Mouse (Mus musculus): ENCODE measurements around the gene Ldhc. TPM values are rescaled to one million over a fixed set of nuclear protein-coding genes. Genes with fewer than 3 reads are reported as not detected.
"Not testable (repeated sequence)": the region's sequence is repeated elsewhere in the genome, so short reads cannot be mapped to it uniquely, and the experiment has no call there.

Gene Ldhc
- polyA plus RNA-seq, 1 experiment from 2014 or later, result not detected

GRCm38 (mm10) chr7:46876841-46877240, 15.8 kb downstream of the Ldhc start:
- Histone ChIP-seq H3K4me2 (replicated peaks; ENCODE audit: low read depth) (no peak overlapping the region), H3K27ac (replicated peaks) (no peak overlapping the region), H3K4me3 (ENCODE audit: low read depth, low read length) (no peak overlapping the region), H3K9ac (ENCODE audit: low read length) (no peak overlapping the region), H3K27me3 (ENCODE audit: control insufficient read depth, insufficient read depth, low read length) (no peaks in the 10 kb centered on the region), H3K36me3 (ENCODE audit: control insufficient read depth, insufficient read depth, low read length) (no peaks in the 10 kb centered on the region), H3K4me1 (replicated peaks; ENCODE audit: control insufficient read depth, insufficient read depth) (no peaks in the 10 kb centered on the region), H3K9me3 (ENCODE audit: control insufficient read depth, low read length) (no peaks in the 10 kb centered on the region)
- 62% methylated on average over 4 of the region's 4 CpGs for WGBS
- TF ChIP-seq CTCF (IDR thresholded peaks at IDR 0.05; ENCODE audit: low read depth) (no peak), EP300 (optimal IDR thresholded peaks at IDR 0.05) (no peak)
- no peak for ATAC-seq (ENCODE audit: low FRiP score, low TSS enrichment)
- DNase-seq (ENCODE audit: low spot score), result no peak

GRCm38 (mm10) chr7:46877255-46877654, 16.3 kb downstream of the Ldhc start:
- TF ChIP-seq EP300 (optimal IDR thresholded peaks at IDR 0.05), result no peak
- no peak for TF ChIP-seq CTCF (IDR thresholded peaks at IDR 0.05; ENCODE audit: low read depth)
- no peak overlapping the region for H3K27ac ChIP-seq (replicated peaks)
- H3K9ac ChIP-seq (ENCODE audit: low read length), result no peak overlapping the region
- no peak overlapping the region for H3K4me3 ChIP-seq (ENCODE audit: low read depth, low read length)
- ATAC-seq (ENCODE audit: low FRiP score, low TSS enrichment), result no peak
- H3K27me3 ChIP-seq (ENCODE audit: control insufficient read depth, insufficient read depth, low read length), result no peaks in the 10 kb centered on the region
- H3K36me3 ChIP-seq (ENCODE audit: control insufficient read depth, insufficient read depth, low read length), result no peaks in the 10 kb centered on the region
- H3K9me3 ChIP-seq (ENCODE audit: control insufficient read depth, low read length), result no peaks in the 10 kb centered on the region
- no peak overlapping the region for H3K4me2 ChIP-seq (replicated peaks; ENCODE audit: low read depth)
- no peak for DNase-seq (ENCODE audit: low spot score)
- 80% methylated on average over 6 of the region's 6 CpGs for WGBS
- H3K4me1 ChIP-seq (replicated peaks; ENCODE audit: control insufficient read depth, insufficient read depth), result no peaks in the 10 kb centered on the region

- Histone ChIP-seq H3K36me3 (ENCODE audit: control insufficient read depth, insufficient read depth, low read length) (no peaks in the 10 kb centered on the region), H3K4me2 (replicated peaks; ENCODE audit: low read depth) (no peak overlapping the region), H3K4me3 (ENCODE audit: low read depth, low read length) (no peak overlapping the region), H3K9me3 (ENCODE audit: control insufficient read depth, low read length) (no peaks in the 10 kb centered on the region), H3K9ac (ENCODE audit: low read length) (no peak overlapping the region), H3K27me3 (ENCODE audit: control insufficient read depth, insufficient read depth, low read length) (no peaks in the 10 kb centered on the region), H3K27ac (replicated peaks) (no peak overlapping the region), H3K4me1 (replicated peaks; ENCODE audit: control insufficient read depth, insufficient read depth) (no peaks in the 10 kb centered on the region)
- no peak for DNase-seq (ENCODE audit: low spot score)
- ATAC-seq (ENCODE audit: low FRiP score, low TSS enrichment), result no peak
- TF ChIP-seq CTCF (IDR thresholded peaks at IDR 0.05; ENCODE audit: low read depth), result no peak
- TF ChIP-seq EP300 (optimal IDR thresholded peaks at IDR 0.05), result no peak
- 95% methylated on average over 5 of the region's 5 CpGs for WGBS
These were observed 18.8 kb downstream of the Ldhc start for GRCm38 (mm10) chr7:46879851-46880250.

- H3K9me3 ChIP-seq (ENCODE audit: control insufficient read depth, low read length), result no peaks in the 10 kb centered on the region
- H3K4me2 ChIP-seq (replicated peaks; ENCODE audit: low read depth), result no peak overlapping the region
- WGBS, result 87% methylated on average over 2 of the region's 2 CpGs
- no peak overlapping the region for H3K9ac ChIP-seq (ENCODE audit: low read length)
- H3K27ac ChIP-seq (replicated peaks), result no peak overlapping the region
- no peaks in the 10 kb centered on the region for H3K4me1 ChIP-seq (replicated peaks; ENCODE audit: control insufficient read depth, insufficient read depth)
- H3K27me3 ChIP-seq (ENCODE audit: control insufficient read depth, insufficient read depth, low read length), result no peaks in the 10 kb centered on the region
- no peak overlapping the region for H3K4me3 ChIP-seq (ENCODE audit: low read depth, low read length)
- TF ChIP-seq EP300 (optimal IDR thresholded peaks at IDR 0.05), result no peak
- TF ChIP-seq CTCF (IDR thresholded peaks at IDR 0.05; ENCODE audit: low read depth), result no peak
- H3K36me3 ChIP-seq (ENCODE audit: control insufficient read depth, insufficient read depth, low read length), result no peaks in the 10 kb centered on the region
- no peak for ATAC-seq (ENCODE audit: low FRiP score, low TSS enrichment)
- no peak for DNase-seq (ENCODE audit: low spot score)
These were observed 20.0 kb downstream of the Ldhc start for GRCm38 (mm10) chr7:46880992-46881391.

GRCm38 (mm10) chr7:46881941-46882340, 20.9 kb downstream of the Ldhc start:
- ATAC-seq (ENCODE audit: low FRiP score, low TSS enrichment); H3K36me3 ChIP-seq (ENCODE audit: control insufficient read depth, insufficient read depth, low read length); H3K4me2 ChIP-seq (replicated peaks; ENCODE audit: low read depth); H3K4me1 ChIP-seq (replicated peaks; ENCODE audit: control insufficient read depth, insufficient read depth); H3K9me3 ChIP-seq (ENCODE audit: control insufficient read depth, low read length); H3K27me3 ChIP-seq (ENCODE audit: control insufficient read depth, insufficient read depth, low read length); H3K4me3 ChIP-seq (ENCODE audit: low read depth, low read length); H3K27ac ChIP-seq (replicated peaks); H3K9ac ChIP-seq (ENCODE audit: low read length); DNase-seq (ENCODE audit: low spot score): not testable (repeated sequence)
- 72% methylated on average over 6 of the region's 8 CpGs for WGBS

GRCm38 (mm10) chr7:46883304-46883703, 22.3 kb downstream of the Ldhc start:
- no peak overlapping the region for H3K27ac ChIP-seq (replicated peaks)
- no peaks in the 10 kb centered on the region for H3K4me1 ChIP-seq (replicated peaks; ENCODE audit: control insufficient read depth, insufficient read depth)
- H3K4me2 ChIP-seq (replicated peaks; ENCODE audit: low read depth), result no peak overlapping the region
- H3K36me3 ChIP-seq (ENCODE audit: control insufficient read depth, insufficient read depth, low read length), result peaks cover 9% of the 10 kb centered on the region; the same call in 1 of the 2 replicates
- no peak for TF ChIP-seq EP300 (optimal IDR thresholded peaks at IDR 0.05)
- no peak for TF ChIP-seq CTCF (IDR thresholded peaks at IDR 0.05; ENCODE audit: low read depth)
- H3K9me3 ChIP-seq (ENCODE audit: control insufficient read depth, low read length), result no peaks in the 10 kb centered on the region
- ATAC-seq (ENCODE audit: low FRiP score, low TSS enrichment) (no peak), DNase-seq (ENCODE audit: low spot score) (no peak)
- H3K4me3 ChIP-seq (ENCODE audit: low read depth, low read length), result no peak overlapping the region
- H3K9ac ChIP-seq (ENCODE audit: low read length), result no peak overlapping the region
- H3K27me3 ChIP-seq (ENCODE audit: control insufficient read depth, insufficient read depth, low read length), result no peaks in the 10 kb centered on the region
- 78% methylated on average over 3 of the region's 3 CpGs for WGBS

Data from stomach, postnatal 0 days (tissue).